Mouse (Mus musculus): Measurements from ENCODE around the gene Cutal. TPM values are rescaled to one million over a fixed set of nuclear protein-coding genes. Genes with fewer than 3 reads are reported as not detected.
A peak's percentile ranks its signal among the peaks of the same experiment; 100 is the strongest.

Cutal gene
- polyA plus RNA-seq, 1 experiment from 2014 or later, result 0.30 TPM

- DNase-seq (ENCODE audit: low spot score), result no peak
Observed at GRCm38 (mm10) chr2:34914823-34915082, 40.6 kb downstream of the Cutal start.

GRCm38 (mm10) chr2:34915103-34915502 lies 40.9 kb downstream of the Cutal start:
- peak; percentile 39 for DNase-seq (ENCODE audit: low spot score)

- peak; percentile 76 for DNase-seq (ENCODE audit: low spot score)
Observed at GRCm38 (mm10) chr2:34920144-34920543, 45.9 kb downstream of the Cutal start.

- DNase-seq (ENCODE audit: low spot score), result no peak
Observed at GRCm38 (mm10) chr2:34922729-34923128, 48.5 kb downstream of the Cutal start.

- no peak for DNase-seq (ENCODE audit: low spot score)
Observed at GRCm38 (mm10) chr2:34927320-34927719, 53.1 kb downstream of the Cutal start.

- peak; percentile 25 for DNase-seq (ENCODE audit: low spot score)
Observed at GRCm38 (mm10) chr2:34937460-34937859, 63.3 kb downstream of the Cutal start.

- peak; percentile 68 for DNase-seq (ENCODE audit: low spot score)
Observed at GRCm38 (mm10) chr2:34938269-34939208, 64.3 kb downstream of the Cutal start.

GRCm38 (mm10) chr2:34940246-34940645 lies 66.0 kb downstream of the Cutal start:
- no peak for DNase-seq (ENCODE audit: low spot score)

- DNase-seq (ENCODE audit: low spot score), result no peak
Observed at GRCm38 (mm10) chr2:34941061-34941675, 67.0 kb downstream of the Cutal start.

Other genes starting within 250 kb of the Cutal start
- 64.4 and 79.7 TPM in 2 replicates for gene Gapvd1, start 119.2 kb upstream of the Cutal start, polyA plus RNA-seq (2015; fragmentation: Nextera tagmentation; extraction: Ambion mirVana)
- gene Hspa5, start 102.4 kb upstream of the Cutal start, polyA plus RNA-seq (2015; fragmentation: Nextera tagmentation; extraction: Ambion mirVana), result 347 and 475 TPM in 2 replicates
- gene Rabepk, start 74.5 kb upstream of the Cutal start, polyA plus RNA-seq (2015; fragmentation: Nextera tagmentation; extraction: Ambion mirVana), result 35.1 and 37.3 TPM in 2 replicates
- gene Fbxw2, start 48.1 kb upstream of the Cutal start, polyA plus RNA-seq (2015; fragmentation: Nextera tagmentation; extraction: Ambion mirVana), result 86.1 and 106 TPM in 2 replicates
- 0.08 TPM in 1 of 2 replicates, not detected in the other for gene Gm34653, start 41.4 kb upstream of the Cutal start, polyA plus RNA-seq (2015; fragmentation: Nextera tagmentation; extraction: Ambion mirVana)
- gene Psmd5, start 572 bp downstream of the Cutal start, polyA plus RNA-seq (2015; fragmentation: Nextera tagmentation; extraction: Ambion mirVana), result 81.1 and 85.3 TPM in 2 replicates
- 10.7 TPM in 2 replicates for gene Phf19, start 39.6 kb downstream of the Cutal start, polyA plus RNA-seq (2015; fragmentation: Nextera tagmentation; extraction: Ambion mirVana)
- 14.3 and 15.4 TPM in 2 replicates for gene Traf1, start 87.4 kb downstream of the Cutal start, polyA plus RNA-seq (2015; fragmentation: Nextera tagmentation; extraction: Ambion mirVana)
- gene Hc, start 187.0 kb downstream of the Cutal start, polyA plus RNA-seq (2015; fragmentation: Nextera tagmentation; extraction: Ambion mirVana), result 0.07 and 0.22 TPM in 2 replicates
- 0.33 and 0.53 TPM in 2 replicates for gene AI182371, start 227.1 kb downstream of the Cutal start, polyA plus RNA-seq (2015; fragmentation: Nextera tagmentation; extraction: Ambion mirVana)
- gene Cntrl, start 235.1 kb downstream of the Cutal start, polyA plus RNA-seq (2015; fragmentation: Nextera tagmentation; extraction: Ambion mirVana), result 40.7 and 47.2 TPM in 2 replicates

All from thymus, postnatal 0 days (tissue).